Mouse (Mus musculus) spleen, adult 18-20 months (tissue): ENCODE measurements around the gene Wbp4.

Experiments used
- DNase-seq, 2 experiments: peaks; one replicate each; pipeline ENCODE4 v3.0.0; 2022; ENCODE audit warnings: mixed read lengths in 2 of 2

Wbp4 gene

DNA sequence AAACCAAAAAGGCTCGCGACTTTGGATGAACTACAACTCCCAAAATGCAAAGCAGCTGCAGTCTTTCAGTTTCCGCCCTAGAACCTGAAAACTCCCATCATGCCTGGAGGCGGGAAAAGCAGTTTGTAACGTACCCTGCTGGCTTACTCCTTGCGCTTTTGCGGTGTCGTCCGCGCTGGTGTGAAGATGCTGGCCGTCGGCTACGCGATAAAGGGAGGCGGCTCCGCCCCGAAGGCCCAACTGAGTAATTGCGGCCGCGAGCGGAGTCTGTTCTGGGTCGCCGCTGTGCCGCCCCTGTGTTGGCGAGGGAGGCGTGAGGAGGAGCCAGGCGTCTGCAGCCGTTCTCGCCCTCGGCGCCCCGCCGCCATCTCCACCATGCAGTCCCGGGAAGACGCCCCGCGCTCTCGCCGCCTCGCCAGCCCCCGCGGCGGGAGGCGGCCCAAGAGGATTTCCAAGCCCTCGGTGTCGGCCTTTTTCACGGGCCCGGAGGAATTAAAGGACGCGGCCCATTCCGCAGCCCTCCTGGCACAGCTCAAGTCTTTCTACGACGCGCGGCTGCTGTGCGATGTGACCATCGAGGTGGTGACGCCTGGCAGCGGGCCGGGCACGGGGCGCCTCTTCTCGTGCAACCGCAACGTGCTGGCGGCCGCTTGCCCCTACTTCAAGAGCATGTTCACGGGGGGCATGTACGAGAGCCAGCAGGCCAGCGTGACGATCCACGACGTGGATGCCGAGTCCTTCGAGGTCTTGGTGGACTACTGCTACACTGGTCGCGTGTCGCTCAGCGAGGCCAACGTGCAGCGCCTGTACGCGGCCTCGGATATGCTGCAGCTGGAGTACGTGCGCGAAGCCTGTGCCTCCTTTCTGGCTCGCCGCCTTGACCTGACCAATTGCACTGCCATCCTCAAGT is 29.4 kb downstream of the Wbp4 start, which contains the start of gene Kbtbd6:
TSS of gene Kbtbd6 (plus strand) at position 155 of the 910 bp plus-strand sequence.
- peak; percentile 48 to 66 for DNase-seq

- no peak for DNase-seq
These were observed 36.2 kb downstream of the Wbp4 start for GRCm38 (mm10) chr14:79445055-79445620.

DNA sequence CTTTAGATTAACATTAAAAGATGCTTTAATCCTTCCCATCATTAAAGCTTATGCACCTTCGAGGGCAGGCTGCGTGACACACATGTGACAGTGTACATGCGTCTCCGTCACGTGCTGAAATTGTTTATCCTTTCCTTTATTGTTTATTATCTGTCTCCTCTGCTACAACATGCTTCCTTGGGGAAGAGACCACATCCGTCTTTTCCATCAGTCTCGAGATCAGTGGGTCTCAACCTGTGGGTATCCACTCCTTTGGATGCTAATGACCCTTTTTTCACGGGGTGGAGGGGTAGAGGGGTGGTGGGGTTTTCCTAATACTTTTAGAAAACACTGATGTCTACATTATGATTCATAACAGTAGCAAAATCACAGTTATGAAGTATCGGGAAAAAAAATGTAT is 36.7 kb downstream of the Wbp4 start:
- no peak for DNase-seq

GRCm38 (mm10) chr14:79441441-79441840 is 39.9 kb downstream of the Wbp4 start:
- no peak for DNase-seq

DNA sequence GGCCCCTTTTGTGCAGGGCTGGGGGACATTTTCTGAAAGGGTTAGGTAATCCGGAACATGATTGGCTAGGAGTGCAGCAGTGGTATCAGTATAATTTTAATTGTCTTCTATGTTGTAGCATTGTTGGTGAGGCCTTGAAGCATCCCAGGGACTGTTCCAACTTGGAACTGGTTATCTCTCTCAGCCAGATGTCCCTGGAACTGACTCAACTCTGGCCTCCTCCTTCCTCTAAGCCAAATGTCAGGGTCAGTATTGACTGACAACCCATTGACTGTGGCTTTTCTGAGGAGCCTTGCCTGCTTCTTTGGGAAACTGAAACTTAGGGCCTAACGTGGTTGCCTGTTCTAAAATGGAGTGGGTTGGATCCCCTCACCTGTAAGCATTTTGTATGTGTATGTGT is 40.7 kb downstream of the Wbp4 start:
- no peak for DNase-seq

GRCm38 (mm10) chr14:79434068-79434467 is 47.3 kb downstream of the Wbp4 start:
- no peak for DNase-seq

- DNase-seq, result peak in 1 of 2 experiments; percentile 11
These were observed 54.5 kb downstream of the Wbp4 start for GRCm38 (mm10) chr14:79426730-79427365.

GRCm38 (mm10) chr14:79425979-79426729 is 55.2 kb downstream of the Wbp4 start, which contains the start of gene Kbtbd7:
TSS of gene Kbtbd7 (plus strand) at chr14:79426511.
- DNase-seq, result peak; percentile 86 to 92

DNA sequence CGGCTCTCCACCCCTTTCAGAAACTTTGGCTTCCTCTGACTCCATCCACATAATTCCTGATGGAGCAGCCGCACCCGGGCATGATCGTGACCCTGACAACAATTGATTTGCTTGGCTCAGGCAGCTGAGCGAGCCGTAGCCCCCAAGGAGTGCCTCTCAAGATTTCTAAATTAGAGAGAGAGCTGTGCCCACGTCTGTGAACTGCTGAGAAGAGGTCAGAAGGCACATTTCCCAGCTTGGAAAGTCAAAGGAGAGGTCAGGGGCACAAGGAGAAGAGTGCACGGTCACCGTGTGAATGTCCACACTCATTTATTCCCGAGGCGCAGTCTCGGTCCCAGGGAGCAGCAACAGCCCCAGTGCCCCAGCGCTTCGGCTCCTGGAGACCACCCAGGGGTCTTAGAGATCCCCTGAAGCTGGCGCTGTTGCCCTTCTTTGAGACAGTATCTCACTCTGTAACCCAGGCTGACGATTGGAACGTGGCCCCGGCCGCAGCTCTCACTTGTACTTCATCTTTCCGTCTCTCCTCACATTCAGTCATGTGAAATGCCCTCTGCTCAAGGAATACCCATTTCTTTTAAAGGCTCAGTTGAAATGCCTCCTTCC is 61.1 kb downstream of the Wbp4 start:
- DNase-seq, result no peak

- no peak for DNase-seq
These were observed 68.2 kb downstream of the Wbp4 start for GRCm38 (mm10) chr14:79413121-79413520.

- DNase-seq, result no peak
These were observed 70.7 kb downstream of the Wbp4 start for GRCm38 (mm10) chr14:79410662-79411061.
